Mouse (Mus musculus) spleen, adult 2 months (tissue): ENCODE results near the gene Akr1b10. TPM values are rescaled to one million over a fixed set of nuclear protein-coding genes. Genes with fewer than 3 reads are reported as not detected.
"Not testable (repeated sequence)": the region's sequence is repeated elsewhere in the genome, so short reads cannot be mapped to it uniquely, and the experiment has no call there.

Experiments used
- DNase-seq, 2 experiments: peaks; one replicate each; pipeline versions ENCODE4 v3.0.0 to v3.0.0-alpha.2; 2012 to 2021; ENCODE audit warnings: low spot score in 2 of 2, low read depth in 1 of 2
- H3K27ac ChIP-seq: fragments of 200-500 bp; 2 replicates; pipeline ENCODE4 v1.5.1; 2012; ENCODE audit warnings: low read length, inconsistent platforms; ENCODE audit not compliant: insufficient read depth
- H3K27me3 ChIP-seq: fragments of 200-500 bp; 2 replicates; pipeline ENCODE4 v1.6.1; 2012; ENCODE audit warnings: mild to moderate bottlenecking, moderate library complexity, low read length, inconsistent platforms; ENCODE audit not compliant: control insufficient read depth, insufficient read depth
- H3K36me3 ChIP-seq: fragments of 200-500 bp; 2 replicates; pipeline ENCODE4 v1.6.1; 2012; ENCODE audit warnings: mild to moderate bottlenecking, low read length, inconsistent platforms; ENCODE audit not compliant: control insufficient read depth, insufficient read depth
- H3K4me1 ChIP-seq: fragments of 200-500 bp; 2 replicates; pipeline ENCODE4 v1.6.1; 2011; ENCODE audit warnings: inconsistent platforms; ENCODE audit not compliant: control insufficient read depth, insufficient read depth, insufficient read length
- H3K4me3 ChIP-seq: fragments of 200-500 bp; 2 replicates; pipeline ENCODE4 v1.5.1; 2011; ENCODE audit warnings: mild to moderate bottlenecking, inconsistent platforms; ENCODE audit not compliant: insufficient read depth, insufficient read length; ENCODE audit errors: extremely low read depth
- CTCF ChIP-seq: fragments of 200-500 bp; IDR thresholded peaks from 2 replicates; pipeline ENCODE4 v1.5.1; 2011; ENCODE audit warnings: mild to moderate bottlenecking, inconsistent platforms; ENCODE audit not compliant: insufficient read depth, insufficient read length, insufficient replicate concordance; ENCODE audit errors: extremely low read depth
- POLR2A ChIP-seq: fragments of 200-500 bp; IDR thresholded peaks from 2 replicates; pipeline ENCODE4 v1.6.1; 2011; ENCODE audit warnings: low read depth, low read length, inconsistent platforms
- WGBS: fragments of 180-500 bp; shearing (Covaris S2); methylation state at CpG from one replicate; pipeline ENCODE4 v1.1.7; 2018; 5-methylcytosine and 5-hydroxymethylcytosine counted together
- polyA plus RNA-seq: library from polyadenylated mRNA; depleted of rRNA; stranded (reverse); fragments of >200 nt; gene quantifications from 2 replicates; pipeline ENCODE4 v1.2.3, GENCODE M21; 2012

Akr1b10 gene
- polyA plus RNA-seq, 1 experiment: 16.0 TPM

DNA sequence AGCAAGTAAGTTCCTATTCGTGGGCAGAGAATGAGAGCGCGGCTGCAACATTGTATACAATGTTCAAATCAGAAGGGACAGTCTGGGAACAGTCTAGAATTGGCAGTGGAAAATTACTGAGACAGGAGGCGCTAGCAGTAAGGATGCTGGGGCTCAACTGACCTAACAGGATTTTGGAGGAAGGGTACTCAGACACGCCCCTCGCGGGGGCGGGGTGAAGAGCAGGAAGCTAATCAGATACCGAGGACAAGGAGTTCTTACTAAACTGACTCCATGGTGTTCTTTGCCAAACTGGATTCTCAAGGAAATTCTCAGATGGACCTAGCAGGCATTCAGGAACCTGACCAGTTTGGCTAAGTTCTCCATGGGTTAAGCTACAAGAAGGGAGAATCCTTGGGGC lies 39.1 kb upstream of the Akr1b10 start:
- Histone ChIP-seq H3K27me3 (no peaks in the 10 kb centered on the region), H3K27ac (no peak overlapping the region), H3K4me1 (no peaks in the 10 kb centered on the region), H3K4me3 (no peak overlapping the region), H3K36me3 (no peaks in the 10 kb centered on the region)
- DNase-seq: no peak
- WGBS: 40% methylated on average over 9 of the region's 9 CpGs
- TF ChIP-seq POLR2A: no peak
- TF ChIP-seq CTCF: no peak

DNA sequence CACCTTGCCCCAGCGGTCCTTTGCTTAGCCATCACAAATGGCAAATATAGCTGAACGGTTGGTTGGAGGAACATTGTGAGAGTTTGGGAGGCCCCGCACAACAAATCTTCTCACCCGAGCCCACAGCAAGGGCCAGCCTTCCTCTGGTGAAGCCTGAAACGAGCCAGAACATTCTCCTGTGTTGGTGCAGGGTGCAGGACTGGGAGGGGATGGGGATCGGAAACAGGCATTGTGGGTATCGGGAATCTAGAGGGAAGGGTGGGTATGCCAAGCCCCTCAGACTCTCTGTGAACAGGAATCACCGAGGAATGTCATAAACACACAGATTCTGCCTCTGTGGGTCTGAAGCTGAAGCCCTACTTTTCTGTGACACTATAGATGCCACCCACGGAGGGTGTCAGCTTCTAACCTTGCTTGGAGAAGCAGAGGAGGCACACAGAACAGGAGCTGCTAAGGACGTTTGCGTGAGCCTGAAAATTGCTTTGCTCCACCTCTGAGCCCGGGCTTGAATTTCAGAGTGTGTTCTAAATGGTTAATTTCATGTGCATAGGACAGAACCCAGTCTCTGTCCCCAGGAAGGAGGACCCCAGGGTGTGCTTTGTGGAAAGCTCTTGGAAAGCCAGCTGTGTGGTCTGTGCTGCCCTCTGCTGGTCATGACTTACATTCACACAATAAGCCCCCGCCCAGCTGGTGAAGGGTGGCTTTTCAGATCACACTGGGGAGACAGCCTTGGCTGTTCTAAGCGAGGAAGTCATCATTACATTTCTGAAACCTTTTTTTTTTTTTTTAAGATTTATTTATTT lies 37.7 kb upstream of the Akr1b10 start:
- TF ChIP-seq CTCF (peak; percentile 79; the same call in 1 of the 2 replicates), POLR2A (no peak)
- Histone ChIP-seq H3K27ac (no peak overlapping the region), H3K4me1 (no peaks in the 10 kb centered on the region), H3K27me3 (no peaks in the 10 kb centered on the region), H3K36me3 (no peaks in the 10 kb centered on the region), H3K4me3 (no peak overlapping the region)
- peak; percentile 17 to 54 for DNase-seq
- WGBS: 57% methylated on average over 14 of the region's 14 CpGs

DNA sequence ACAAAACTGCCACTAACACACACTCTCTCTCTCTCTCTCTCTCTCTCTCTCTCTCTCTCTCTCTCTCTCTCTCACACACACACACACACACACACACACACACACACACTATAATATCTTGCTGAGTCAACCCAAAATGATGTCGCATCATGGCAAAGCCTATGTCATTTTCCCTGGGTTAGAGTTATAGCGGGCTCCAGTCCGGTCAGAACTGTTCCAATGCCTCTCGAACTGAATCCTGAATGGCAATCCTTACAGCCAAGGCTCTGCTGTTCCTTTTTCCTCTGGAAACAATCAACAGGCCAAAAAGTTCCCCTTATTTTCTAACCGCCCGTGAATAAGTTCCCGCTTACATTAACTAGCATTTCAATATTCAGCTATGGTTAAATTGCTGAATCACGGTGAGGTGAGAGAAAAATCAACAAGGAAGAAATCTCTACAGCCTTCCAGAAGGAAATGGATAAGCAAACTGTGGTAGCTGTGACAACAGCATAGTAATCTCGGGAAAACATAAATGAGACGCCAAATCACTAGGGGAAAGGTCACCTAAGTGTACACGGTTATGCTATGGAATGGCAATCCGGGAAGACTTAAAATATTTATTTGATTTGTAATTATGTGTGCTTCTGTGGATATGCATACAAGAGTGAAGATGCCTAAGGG lies 33.9 kb upstream of the Akr1b10 start:
- no peaks in the 10 kb centered on the region for H3K4me1 ChIP-seq
- H3K27me3 ChIP-seq: no peaks in the 10 kb centered on the region
- H3K36me3 ChIP-seq: no peaks in the 10 kb centered on the region
- H3K27ac ChIP-seq: no peak overlapping the region
- no peak for DNase-seq
- TF ChIP-seq POLR2A: no peak
- TF ChIP-seq CTCF: no peak
- no peak overlapping the region for H3K4me3 ChIP-seq
- WGBS: 86% methylated on average over 12 of the region's 12 CpGs

DNA sequence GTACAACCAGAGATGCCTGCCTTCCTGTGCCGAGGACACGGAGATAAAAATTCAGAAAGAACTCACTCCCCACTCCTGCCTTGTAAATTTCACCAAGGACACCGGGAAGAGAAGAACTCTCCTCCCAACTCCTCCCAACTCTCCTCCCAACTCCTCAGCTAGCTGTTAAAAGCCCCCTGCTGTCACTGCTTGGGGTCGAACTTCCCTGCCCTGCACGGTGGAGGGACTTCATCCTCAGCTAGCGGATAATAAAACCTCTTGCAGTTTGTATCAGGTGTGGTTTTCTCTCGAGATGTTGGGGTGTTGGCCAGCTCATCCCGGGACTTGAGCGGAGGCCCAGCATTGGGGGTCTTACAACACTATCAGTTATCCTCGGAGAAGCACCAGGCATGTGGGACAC lies 32.5 kb upstream of the Akr1b10 start:
- 72% methylated on average over 10 of the region's 10 CpGs for WGBS
- not testable (repeated sequence) for H3K27me3 ChIP-seq, H3K36me3 ChIP-seq, H3K4me3 ChIP-seq, DNase-seq, H3K27ac ChIP-seq, H3K4me1 ChIP-seq

DNA sequence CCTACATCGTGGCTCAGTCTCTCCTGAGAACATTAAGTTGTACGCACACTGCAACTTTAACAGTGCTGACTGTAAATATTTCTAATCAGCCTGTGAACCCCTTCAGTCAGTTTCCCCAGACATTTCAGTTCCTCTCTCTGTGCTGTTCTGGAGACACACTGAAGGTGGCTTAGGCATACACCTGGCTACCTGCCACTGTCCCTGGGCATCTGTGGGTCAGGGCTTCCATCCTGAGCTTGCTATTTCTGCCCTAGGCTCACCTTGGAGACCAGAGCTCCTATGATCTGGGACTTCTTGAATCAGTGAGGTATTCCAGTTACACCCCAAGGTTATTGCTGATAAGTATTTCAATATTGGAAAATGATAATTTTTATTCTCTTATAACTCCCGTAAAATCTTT lies 31.6 kb upstream of the Akr1b10 start:
- no peaks in the 10 kb centered on the region for H3K4me1 ChIP-seq
- no peak for DNase-seq
- no peaks in the 10 kb centered on the region for H3K27me3 ChIP-seq
- TF ChIP-seq POLR2A (no peak), CTCF (no peak)
- WGBS: 83% methylated on average over 3 of the region's 3 CpGs
- no peaks in the 10 kb centered on the region for H3K36me3 ChIP-seq
- H3K27ac ChIP-seq: no peak overlapping the region
- H3K4me3 ChIP-seq: no peak overlapping the region

DNA sequence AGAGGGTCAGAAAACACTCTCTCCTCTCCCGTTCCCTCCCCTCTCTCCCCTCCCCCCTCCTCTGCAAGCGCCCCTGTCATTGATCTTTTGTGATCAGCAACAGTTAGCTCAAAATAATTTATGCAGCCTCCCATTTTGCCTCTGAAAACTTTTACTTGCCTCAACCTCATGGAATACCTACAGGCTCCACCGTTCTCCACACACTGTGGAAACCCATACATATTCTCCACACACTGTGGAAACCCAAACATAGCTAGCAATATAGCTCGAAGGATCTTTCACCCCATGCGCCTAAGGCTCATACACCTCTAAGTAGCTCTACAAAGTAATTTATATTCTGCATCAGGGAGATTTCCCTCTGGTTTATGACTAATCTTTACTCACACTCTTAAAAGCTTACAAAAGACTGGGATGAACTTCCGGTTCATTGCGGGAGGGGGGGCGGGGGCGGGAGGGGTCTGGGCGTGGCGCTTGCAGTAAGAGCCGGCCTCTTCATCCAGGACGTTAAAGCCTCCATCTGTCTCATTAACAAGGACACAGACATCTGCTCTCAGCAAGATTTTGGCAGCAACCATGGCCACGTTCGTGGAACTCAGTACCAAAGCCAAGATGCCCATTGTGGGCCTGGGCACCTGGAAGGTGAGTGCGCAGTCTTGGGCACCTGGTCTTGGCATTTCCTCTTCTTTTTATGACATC lies 30.2 kb upstream of the Akr1b10 start, which contains the start of gene Akr1b8:
Akr1b8 (plus strand) TSS at position 462 of the 696 bp plus-strand sequence.
- 48% methylated on average over 16 of the region's 16 CpGs for WGBS

More for the DNA sequence above, 30.2 kb upstream of the Akr1b10 start, which contains the start of gene Akr1b8:
- Histone ChIP-seq H3K36me3 (no peaks in the 10 kb centered on the region), H3K27ac (no peak within 1 kb of the TSS), H3K4me1 (no peaks in the 10 kb centered on the region), H3K4me3 (no peak within 1 kb of the TSS), H3K27me3 (no peaks in the 10 kb centered on the region)
- DNase-seq: no peak
- TF ChIP-seq POLR2A: no peak
- no peak for TF ChIP-seq CTCF
